Mouse (Mus musculus) activated CD4-positive, CD25-positive, alpha-beta regulatory T cell, adult 9 weeks (primary cell): ENCODE data around the gene Olfr895. TPM values are rescaled to one million over a fixed set of nuclear protein-coding genes. Genes with fewer than 3 reads are reported as not detected.

ENCODE experiments used
- polyA plus RNA-seq: library from polyadenylated mRNA; unstranded; fragments of 100-300 nt; shearing (Covaris generic); gene quantifications from one replicate; pipeline ENCODE4 v1.2.1, GENCODE M21; 2017

Olfr895 gene
- not detected for polyA plus RNA-seq

DNA sequence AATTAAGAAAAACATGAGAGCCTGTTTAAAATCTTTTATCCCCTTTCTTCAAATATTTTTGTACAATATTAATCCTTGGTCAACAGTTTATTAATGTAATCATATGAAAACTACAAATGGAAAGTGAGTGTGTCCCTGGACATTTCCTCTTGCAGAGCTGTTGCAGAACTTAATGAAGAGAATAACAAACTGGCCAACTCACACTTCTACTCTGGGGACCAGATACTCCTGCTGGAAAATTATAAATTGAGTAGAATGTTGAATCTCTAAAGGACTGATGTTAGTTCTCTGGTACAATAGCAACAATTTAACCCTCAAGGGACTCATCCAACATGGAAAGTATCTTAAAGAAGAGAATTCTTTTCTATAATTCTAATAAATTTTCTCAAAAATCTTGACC is at the start of gene Olfr895:
Olfr895 (plus strand) TSS at position 301 of the 400 bp plus-strand sequence.

DNA sequence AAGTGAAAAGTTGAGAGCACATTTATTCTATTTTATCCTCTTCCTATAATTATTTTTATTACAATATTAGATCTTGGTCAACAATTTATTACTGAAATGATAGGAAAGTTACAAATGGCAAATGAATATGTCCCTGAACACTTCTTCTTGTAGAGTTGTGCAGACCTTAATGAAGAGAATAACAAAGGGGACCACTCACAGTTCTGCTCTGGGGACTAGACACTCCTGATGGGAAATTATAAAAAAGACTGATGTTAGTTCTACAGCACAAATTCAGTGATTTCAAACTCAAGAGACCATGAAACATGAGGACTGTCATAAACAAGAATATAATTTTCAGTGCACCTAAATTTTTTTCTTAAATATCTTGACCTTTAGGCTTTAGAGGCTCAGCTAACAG is 15.2 kb upstream of the Olfr895 start, which contains the start of gene Olfr143:
Olfr143 (plus strand) TSS at position 301 of the 400 bp plus-strand sequence.

DNA sequence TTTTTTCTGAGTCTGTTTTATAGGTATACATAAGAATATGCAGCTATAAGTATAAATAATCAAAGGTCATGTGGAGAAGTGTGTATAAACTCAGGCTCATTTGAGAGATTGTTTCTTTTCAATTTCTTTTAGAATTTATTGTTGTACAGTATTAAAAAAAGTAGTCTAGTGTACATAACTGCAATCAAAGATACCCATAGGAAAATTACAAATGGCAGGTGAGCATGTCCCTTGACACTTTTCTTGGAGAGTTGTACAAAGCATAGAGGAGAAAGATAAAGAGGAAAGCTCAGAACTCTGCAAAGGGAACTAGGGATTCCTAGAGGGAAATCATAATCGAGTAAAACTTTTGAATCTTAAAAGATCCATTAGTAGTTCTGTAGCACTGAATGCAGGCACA is 23.2 kb downstream of the Olfr895 start, which contains the start of gene Olfr896-ps1:
Olfr896-ps1 (plus strand) TSS at position 301 of the 400 bp plus-strand sequence.

Other genes starting within 250 kb of the Olfr895 start
- gene Olfr883, start 242.0 kb upstream of the Olfr895 start, polyA plus RNA-seq: not detected
- gene Olfr884, start 221.3 kb upstream of the Olfr895 start, polyA plus RNA-seq: not detected
- gene Olfr885, start 206.5 kb upstream of the Olfr895 start, polyA plus RNA-seq: not detected
- gene Olfr887, start 183.8 kb upstream of the Olfr895 start, polyA plus RNA-seq: not detected
- gene Olfr888, start 159.7 kb upstream of the Olfr895 start, polyA plus RNA-seq: not detected
- gene Olfr889, start 152.7 kb upstream of the Olfr895 start, polyA plus RNA-seq: 0.20 TPM
- gene Olfr890, start 125.3 kb upstream of the Olfr895 start, polyA plus RNA-seq: not detected
- gene Olfr891, start 87.0 kb upstream of the Olfr895 start, polyA plus RNA-seq: not detected
- not detected for gene Olfr893, start 59.5 kb upstream of the Olfr895 start, polyA plus RNA-seq
- gene Olfr894, start 49.8 kb upstream of the Olfr895 start, polyA plus RNA-seq: not detected
- not detected for gene Olfr143, start 15.1 kb upstream of the Olfr895 start, polyA plus RNA-seq
- not detected for gene Olfr896-ps1, start 23.3 kb downstream of the Olfr895 start, polyA plus RNA-seq
- gene Olfr25, start 61.2 kb downstream of the Olfr895 start, polyA plus RNA-seq: not detected
- 0.11 TPM for gene Olfr898, start 80.6 kb downstream of the Olfr895 start, polyA plus RNA-seq
- gene Olfr250, start 99.0 kb downstream of the Olfr895 start, polyA plus RNA-seq: 0.07 TPM
- gene Olfr251, start 109.2 kb downstream of the Olfr895 start, polyA plus RNA-seq: not detected
- not detected for gene Olfr147, start 133.8 kb downstream of the Olfr895 start, polyA plus RNA-seq
- 0.10 TPM for gene Olfr901, start 161.6 kb downstream of the Olfr895 start, polyA plus RNA-seq
- gene Olfr902, start 179.8 kb downstream of the Olfr895 start, polyA plus RNA-seq: not detected
- gene Olfr904, start 195.3 kb downstream of the Olfr895 start, polyA plus RNA-seq: not detected
- gene Olfr905, start 203.3 kb downstream of the Olfr895 start, polyA plus RNA-seq: not detected
- gene Olfr906, start 219.2 kb downstream of the Olfr895 start, polyA plus RNA-seq: not detected
- not detected for gene Olfr907, start 227.9 kb downstream of the Olfr895 start, polyA plus RNA-seq